Comparison of ENCODE assay signal across 27 mouse cellular contexts in genomic region chr3:116283996-116284395, GRCm38 (mm10). TPM values are rescaled to one million over a fixed set of nuclear protein-coding genes. Genes with fewer than 3 reads are reported as not detected.
DNase-seq lines count a peak whose midpoint lies in the region; ATAC-seq lines count a peak whose summit lies in the region.
"Had no signal": no experiment of that assay in that cellular context is flagged by ENCODE, and none has a peak within 500 bp of the region (broad histone marks: within the 10 kb centered on the region; RNA-seq: fewer than 3 reads in every experiment).

No protein-coding gene starts in this region.

- no peaks in the 10 kb centered on the region for H3K36me3 ChIP-seq in hindbrain, embryonic 11.5 days (ENCODE audit: control insufficient read depth, insufficient read depth, low read length)
- H3K36me3 ChIP-seq in hindbrain, embryonic 13.5 days: no peaks in the 10 kb centered on the region
- H3K36me3 ChIP-seq in neural tube, embryonic 12.5 days: peaks cover 16% of the 10 kb centered on the region; the same call in 1 of the 2 replicates
- H3K36me3 ChIP-seq in neural tube, embryonic 15.5 days: no peaks in the 10 kb centered on the region

- ATAC-seq in hindbrain, embryonic 11.5 days (ENCODE audit: low FRiP score): 0 out of 2 replicates have a peak, but pooled peaks have one; percentile 31
- no peak for ATAC-seq in hindbrain, embryonic 13.5 days (ENCODE audit: low FRiP score)
- ATAC-seq in neural tube, embryonic 12.5 days (ENCODE audit: low FRiP score, low read depth): peak; percentile 62; the same call in 1 of the 2 replicates
- ATAC-seq in neural tube, embryonic 15.5 days (ENCODE audit: low FRiP score): no peak
- ATAC-seq in frontal cortex, adult (ENCODE audit: low TSS enrichment): no peak
- ATAC-seq: activated CD4-positive, CD25-positive, alpha-beta regulatory T cell, adult 4 months; forebrain, embryonic 14.5 days; forebrain, embryonic 16.5 days; Patski had no signal

- peak; percentile 22 for DNase-seq in hindbrain, embryonic 11.5 days (ENCODE audit: low spot score)
- DNase-seq in R1 (ENCODE audit: low read depth, low spot score): peak; percentile 75
- DNase-seq in thymus, postnatal 0 days (ENCODE audit: low spot score): no peak
- DNase-seq: adrenal gland, adult 8-10 months; adrenal gland, postnatal 14 days; adrenal gland, postnatal 36 days; cerebellum, adult 11-12 months; cerebellum, adult 2 months; cerebellum, adult 9-10 months; cerebellum, postnatal 10 days; cerebellum, postnatal 36 days; embryo, embryonic 11 days had no signal

- no peak overlapping the region for H3K4me3 ChIP-seq in hindbrain, embryonic 11.5 days (ENCODE audit: low read depth, low read length)
- no peak overlapping the region for H3K4me3 ChIP-seq in hindbrain, embryonic 13.5 days
- H3K4me3 ChIP-seq in neural tube, embryonic 12.5 days: no peak overlapping the region
- H3K4me3 ChIP-seq in neural tube, embryonic 15.5 days (replicated peaks): no peak overlapping the region
- H3K4me3 ChIP-seq: embryonic facial prominence, embryonic 13.5 days; embryonic facial prominence, embryonic 15.5 days; erythroblast, embryonic 14.5 days; forebrain, embryonic 10.5 days; forebrain, embryonic 12.5 days had no signal

- H3K4me2 ChIP-seq in hindbrain, embryonic 11.5 days (replicated peaks; ENCODE audit: low read depth, low read length): no peak overlapping the region
- no peak overlapping the region for H3K4me2 ChIP-seq in hindbrain, embryonic 13.5 days
- H3K4me2 ChIP-seq in neural tube, embryonic 12.5 days (replicated peaks): no peak overlapping the region
- H3K4me2 ChIP-seq in neural tube, embryonic 15.5 days: no peak overlapping the region
- H3K4me2 ChIP-seq: embryonic facial prominence, embryonic 13.5 days; embryonic facial prominence, embryonic 15.5 days; forebrain, embryonic 12.5 days had no signal

- 28% methylated on average over 2 of the region's 2 CpGs for WGBS in hindbrain, embryonic 11.5 days
- WGBS in hindbrain, embryonic 13.5 days: 22% methylated on average over 2 of the region's 2 CpGs
- WGBS in neural tube, embryonic 12.5 days: 26% methylated on average over 2 of the region's 2 CpGs
- WGBS in neural tube, embryonic 15.5 days: 23% methylated on average over 2 of the region's 2 CpGs

- no peak overlapping the region for H3K27ac ChIP-seq in hindbrain, embryonic 11.5 days (ENCODE audit: low read depth, low read length)
- H3K27ac ChIP-seq in hindbrain, embryonic 13.5 days: no peak overlapping the region
- H3K27ac ChIP-seq in neural tube, embryonic 12.5 days: no peak overlapping the region
- H3K27ac ChIP-seq in neural tube, embryonic 15.5 days (replicated peaks): no peak overlapping the region
- H3K27ac ChIP-seq: embryonic facial prominence, embryonic 13.5 days; embryonic facial prominence, embryonic 15.5 days; forebrain, embryonic 10.5 days; forebrain, embryonic 12.5 days had no signal

- H3K9ac ChIP-seq in hindbrain, embryonic 11.5 days (ENCODE audit: low read depth, low read length): no peak overlapping the region
- no peak overlapping the region for H3K9ac ChIP-seq in hindbrain, embryonic 13.5 days
- no peak overlapping the region for H3K9ac ChIP-seq in neural tube, embryonic 12.5 days
- H3K9ac ChIP-seq in neural tube, embryonic 15.5 days (replicated peaks): no peak overlapping the region
- H3K9ac ChIP-seq: embryonic facial prominence, embryonic 13.5 days; embryonic facial prominence, embryonic 15.5 days; forebrain, embryonic 12.5 days had no signal

- H3K4me1 ChIP-seq in hindbrain, embryonic 11.5 days (replicated peaks; ENCODE audit: control insufficient read depth, insufficient read depth, low read length): 0 out of 2 replicates have a peak, but pooled peaks cover 3% of the 10 kb centered on the region
- peaks cover 12% of the 10 kb centered on the region; the same call in 1 of the 2 replicates for H3K4me1 ChIP-seq in hindbrain, embryonic 13.5 days (replicated peaks)
- H3K4me1 ChIP-seq in neural tube, embryonic 12.5 days: no peaks in the 10 kb centered on the region
- H3K4me1 ChIP-seq in neural tube, embryonic 15.5 days: no peaks in the 10 kb centered on the region
- H3K4me1 ChIP-seq: embryonic facial prominence, embryonic 13.5 days; embryonic facial prominence, embryonic 15.5 days had no signal

- no peaks in the 10 kb centered on the region for H3K27me3 ChIP-seq in hindbrain, embryonic 11.5 days (ENCODE audit: control insufficient read depth, insufficient read depth, low read length)
- H3K27me3 ChIP-seq in hindbrain, embryonic 13.5 days: no peaks in the 10 kb centered on the region
- no peaks in the 10 kb centered on the region for H3K27me3 ChIP-seq in neural tube, embryonic 12.5 days (replicated peaks)
- no peaks in the 10 kb centered on the region for H3K27me3 ChIP-seq in neural tube, embryonic 15.5 days (replicated peaks)
- H3K27me3 ChIP-seq: embryonic facial prominence, embryonic 13.5 days; embryonic facial prominence, embryonic 15.5 days; forebrain, embryonic 12.5 days; Patski had no signal

- H3K9me3 ChIP-seq in hindbrain, embryonic 11.5 days (ENCODE audit: control insufficient read depth, low read length): no peaks in the 10 kb centered on the region
- H3K9me3 ChIP-seq in hindbrain, embryonic 13.5 days: no peaks in the 10 kb centered on the region
- no peaks in the 10 kb centered on the region for H3K9me3 ChIP-seq in neural tube, embryonic 12.5 days
- H3K9me3 ChIP-seq in neural tube, embryonic 15.5 days (replicated peaks): no peaks in the 10 kb centered on the region
- H3K9me3 ChIP-seq: embryonic facial prominence, embryonic 13.5 days; embryonic facial prominence, embryonic 15.5 days; forebrain, embryonic 10.5 days; forebrain, embryonic 12.5 days; G1E had no signal

RNA-seq across cellular contexts. Expression of gene Gpr88, which starts 30.7 kb away (rescaled TPM):
- polyA plus RNA-seq in hindbrain, embryonic 11.5 days (2014; fragmentation: Nextera tagmentation; extraction: Ambion mirVana): 0.54 and 0.93 TPM in 2 replicates
- 3.2 and 4.5 TPM in 2 replicates for polyA plus RNA-seq in hindbrain, embryonic 13.5 days (2015; fragmentation: Nextera tagmentation; extraction: Ambion mirVana)
- polyA plus RNA-seq in neural tube, embryonic 12.5 days (2016; fragmentation: Nextera tagmentation; extraction: Ambion mirVana): 0.87 and 1.6 TPM in 2 replicates
- 5.3 and 6.4 TPM in 2 replicates for polyA plus RNA-seq in neural tube, embryonic 15.5 days (2015; fragmentation: Nextera tagmentation; extraction: Ambion mirVana)
- polyA plus RNA-seq in thymus, postnatal 0 days (2015; fragmentation: Nextera tagmentation; extraction: Ambion mirVana): 0.33 and 0.35 TPM in 2 replicates
- polyA plus RNA-seq: activated CD4-positive, CD25-positive, alpha-beta regulatory T cell, adult 4 months; C2C12; erythroblast, embryonic 14.5 days; forebrain, embryonic 10.5 days; G1E had no signal

Comparison
In these comparisons a context has a peak if more than half of its experiments do, and no peak if none do; other contexts are left out.
1. ATAC-seq: peak in hindbrain, embryonic 11.5 days (single experiment) and neural tube, embryonic 12.5 days (single experiment); none in hindbrain, embryonic 13.5 days (single experiment), neural tube, embryonic 15.5 days (single experiment) and frontal cortex, adult (single experiment).